Mouse (Mus musculus) cerebellum, adult 9-11 months (tissue): ENCODE data around the gene Scfd2.
A peak's percentile ranks its signal among the peaks of the same experiment; 100 is the strongest.

Experiments used
- DNase-seq: peaks from one replicate; pipeline ENCODE4 v3.0.0; 2022

Gene Scfd2

GRCm38 (mm10) chr5:74267196-74267595 is 264.4 kb downstream of the Scfd2 start:
- DNase-seq, result peak; percentile 62

- peak; percentile 76 for DNase-seq
Observed at GRCm38 (mm10) chr5:74266476-74266819, 265.1 kb downstream of the Scfd2 start.

- peak; percentile 37 for DNase-seq
Observed at GRCm38 (mm10) chr5:74265601-74266475, 265.7 kb downstream of the Scfd2 start.

- no peak for DNase-seq
Observed at GRCm38 (mm10) chr5:74265151-74265550, 266.4 kb downstream of the Scfd2 start.

GRCm38 (mm10) chr5:74264541-74264940 is 267.0 kb downstream of the Scfd2 start:
- DNase-seq, result no peak

- no peak for DNase-seq
Observed at GRCm38 (mm10) chr5:74261016-74261415, 270.5 kb downstream of the Scfd2 start.

- DNase-seq, result no peak
Observed at GRCm38 (mm10) chr5:74260378-74260809, 271.2 kb downstream of the Scfd2 start.

GRCm38 (mm10) chr5:74256705-74257104 is 274.9 kb downstream of the Scfd2 start:
- DNase-seq, result no peak

GRCm38 (mm10) chr5:74254996-74255395 is 276.6 kb downstream of the Scfd2 start:
- no peak for DNase-seq

- DNase-seq, result no peak
Observed at GRCm38 (mm10) chr5:74253724-74254328, 277.7 kb downstream of the Scfd2 start.

- DNase-seq, result peak; percentile 95
Observed at GRCm38 (mm10) chr5:74252672-74253286, 278.8 kb downstream of the Scfd2 start.

- DNase-seq, result no peak
Observed at GRCm38 (mm10) chr5:74250947-74251346, 280.6 kb downstream of the Scfd2 start.

GRCm38 (mm10) chr5:74250308-74250707 is 281.3 kb downstream of the Scfd2 start:
- DNase-seq, result no peak

- DNase-seq, result peak; percentile 28
Observed at GRCm38 (mm10) chr5:74249794-74250193, 281.8 kb downstream of the Scfd2 start.

GRCm38 (mm10) chr5:74246971-74247370 is 284.6 kb downstream of the Scfd2 start:
- DNase-seq, result no peak

- DNase-seq, result no peak
Observed at GRCm38 (mm10) chr5:74246453-74246852, 285.1 kb downstream of the Scfd2 start.

GRCm38 (mm10) chr5:74245641-74246145 is 285.9 kb downstream of the Scfd2 start:
- DNase-seq, result no peak

GRCm38 (mm10) chr5:74244406-74245019 is 287.0 kb downstream of the Scfd2 start:
- peak; percentile 74 for DNase-seq

GRCm38 (mm10) chr5:74242654-74243053 is 288.9 kb downstream of the Scfd2 start:
- no peak for DNase-seq

- no peak for DNase-seq
Observed at GRCm38 (mm10) chr5:74240926-74241680, 290.5 kb downstream of the Scfd2 start.

GRCm38 (mm10) chr5:74240298-74240697 is 291.3 kb downstream of the Scfd2 start:
- DNase-seq, result no peak

GRCm38 (mm10) chr5:74239369-74239768 is 292.2 kb downstream of the Scfd2 start:
- no peak for DNase-seq
